Mouse (Mus musculus) kidney, postnatal 25 days (tissue): ENCODE measurements around the gene Ush2a.

Source experiments
- DNase-seq, 2 experiments: peaks; one replicate each; pipeline ENCODE4 v3.0.0; 2021; ENCODE audit warnings: mixed read lengths in 2 of 2

Gene Ush2a

GRCm38 (mm10) chr1:189013587-189013921 lies 751.7 kb downstream of the Ush2a start:
- DNase-seq, result no peak
